Mouse (Mus musculus) megakaryocyte, embryonic 14.5 days (primary cell): Measurements from ENCODE around the gene Cldn1.

Experiments
- FLI1 ChIP-seq: IDR thresholded peaks from 2 replicates; pipeline ENCODE4 v1.6.1; 2012; ENCODE audit warnings: low read length, inconsistent platforms, mixed read lengths
- GATA1 ChIP-seq: IDR thresholded peaks from 3 replicates; pipeline ENCODE4 v1.6.1; 2012; ENCODE audit warnings: mixed read lengths, low read length, inconsistent platforms, borderline replicate concordance

DNA sequence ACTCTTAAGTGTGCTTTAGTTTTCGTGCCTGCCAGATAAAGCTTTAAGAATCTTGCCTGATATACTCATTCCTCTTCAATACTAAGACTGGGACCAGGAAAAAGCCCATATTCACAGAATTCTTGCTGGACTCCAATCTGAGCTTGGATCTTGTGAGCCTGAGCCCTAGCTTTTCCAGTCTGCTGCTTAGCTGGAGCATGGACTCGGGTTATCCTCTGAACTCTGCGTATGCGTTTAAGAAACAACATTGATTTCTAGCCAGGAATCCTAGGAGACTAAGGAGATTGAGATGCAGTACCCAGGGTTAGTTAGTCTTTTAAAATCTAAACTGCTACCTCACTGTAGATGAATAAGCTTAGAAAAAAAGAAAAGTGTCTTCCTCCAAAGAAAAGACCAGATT, 20.9 kb downstream of the Cldn1 start:
- TF ChIP-seq GATA1: no peak
- TF ChIP-seq FLI1: no peak
